Mouse (Mus musculus) ES-E14 (cell line): ENCODE data around the gene Dmac2.

Experiments
- HCFC1 ChIP-seq: IDR thresholded peaks from 2 replicates; pipeline ENCODE4 v1.6.1; 2012; ENCODE audit warnings: low read length, inconsistent platforms, borderline replicate concordance; ENCODE audit not compliant: insufficient read depth
- MAFK ChIP-seq: IDR thresholded peaks from 2 replicates; pipeline ENCODE4 v1.6.1; 2014; ENCODE audit warnings: mild to moderate bottlenecking, low read depth, low read length, inconsistent platforms; ENCODE audit not compliant: insufficient read depth
- ZC3H11A ChIP-seq: IDR thresholded peaks from 2 replicates; pipeline ENCODE4 v1.6.1; 2012; ENCODE audit warnings: low read depth, mild to moderate bottlenecking, inconsistent platforms, low read length, borderline replicate concordance

- TF ChIP-seq MAFK (no peak), ZC3H11A (no peak), HCFC1 (no peak)
Observed at GRCm38 (mm10) chr7:25593859-25594258, 25.4 kb upstream of the Dmac2 start.
